Mouse (Mus musculus) erythroid progenitor cell, adult 5-6 weeks (primary cell): ENCODE results near the gene Pde7b. TPM values are rescaled to one million over a fixed set of nuclear protein-coding genes. Genes with fewer than 3 reads are reported as not detected.

Experiments
- ATAC-seq: replicated peaks from 2 replicates; pipeline ENCODE4 v1.8.0; 2016; ENCODE audit warnings: moderate number of reproducible peaks, mild to moderate bottlenecking, moderate TSS enrichment, inconsistent platforms; ENCODE audit not compliant: poor library complexity, low FRiP score, severe bottlenecking
- total RNA-seq, 2 experiments: library from RNA; stranded (forward) in 1 of 2; stranded (reverse) in 1 of 2; fragments of 150-400 nt in 1 of 2; fragments of 186-747, 209-891 nt in 1 of 2; gene quantifications; 2 replicates each; pipeline versions ENCODE4 v1.2.3 to v1.2.4; 2015 to 2017; ENCODE audit warnings: low replicate concordance in 2 of 2

Pde7b gene
- total RNA-seq, 2 experiments from 2014 or later, result not detected

DNA sequence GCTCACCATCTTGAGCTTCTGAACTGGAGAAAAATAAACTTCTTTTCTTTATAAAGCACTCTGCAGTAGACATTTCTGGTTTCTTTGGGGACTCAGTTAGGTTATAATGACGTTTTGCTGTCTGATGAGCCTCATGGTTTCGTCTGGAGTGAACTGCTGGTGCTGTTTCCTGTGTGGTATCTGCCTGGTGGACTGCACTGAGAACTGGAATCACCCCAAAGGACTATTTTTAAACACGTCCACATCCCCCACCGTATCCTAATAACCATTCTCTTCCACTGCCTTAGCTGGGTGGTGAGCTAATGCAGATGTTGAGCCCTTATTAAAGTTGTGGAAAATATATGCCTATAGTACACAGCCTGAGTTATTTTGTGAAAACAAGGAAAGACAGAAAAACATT, 262.3 kb downstream of the Pde7b start:
- ATAC-seq, result no peak

DNA sequence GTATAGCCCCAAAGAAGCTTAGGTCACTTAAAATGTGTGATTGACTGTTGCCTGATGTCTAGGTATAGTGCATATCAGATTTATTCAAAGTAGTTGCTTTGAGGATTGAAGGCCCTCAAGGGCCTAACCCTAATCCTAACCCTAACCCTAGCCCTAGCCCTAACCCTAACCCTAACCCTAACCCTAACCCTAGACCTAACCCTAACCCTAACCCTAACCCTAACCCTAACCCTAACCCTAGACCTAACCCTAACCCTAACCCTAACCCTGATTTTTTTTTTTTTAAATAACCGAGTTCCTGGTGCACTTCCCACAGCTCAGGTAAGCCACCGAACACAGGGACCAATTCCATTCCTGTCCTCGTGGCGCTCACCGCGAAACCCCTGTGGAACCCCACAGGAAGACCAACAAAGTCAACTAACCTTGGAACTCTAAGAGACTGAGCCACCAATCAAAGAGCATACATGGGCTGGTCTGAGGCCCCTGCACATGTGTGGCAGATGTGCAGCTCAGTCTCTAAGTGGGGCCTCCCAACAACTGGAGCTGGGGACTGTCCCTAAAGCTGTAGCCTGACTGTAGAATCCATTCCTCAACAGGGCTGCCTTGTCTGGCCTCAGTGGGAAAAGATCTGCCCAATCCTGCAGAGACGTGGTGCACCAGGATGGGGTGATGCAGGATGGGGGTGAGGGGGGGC, 265.1 kb downstream of the Pde7b start:
- no peak for ATAC-seq

DNA sequence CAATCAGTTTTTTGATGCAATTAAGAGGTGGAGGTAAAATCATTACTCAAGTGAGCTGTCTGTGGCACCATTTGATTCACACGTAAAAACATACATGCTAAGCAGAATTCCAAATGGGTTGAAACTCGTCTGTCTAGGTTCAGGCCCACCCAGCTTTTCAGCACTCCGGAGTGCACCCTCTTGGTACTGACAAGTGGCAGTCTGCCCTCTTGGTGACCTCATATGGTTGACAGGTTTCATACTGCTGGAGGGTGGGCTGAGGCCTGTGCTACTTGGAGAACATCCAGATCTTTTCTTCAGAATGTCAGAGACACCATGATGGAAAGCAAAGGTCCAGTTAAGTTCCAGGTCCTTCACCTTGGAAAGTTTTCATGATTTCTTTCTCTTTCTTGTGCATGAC, 265.7 kb downstream of the Pde7b start:
- ATAC-seq, result no peak

DNA sequence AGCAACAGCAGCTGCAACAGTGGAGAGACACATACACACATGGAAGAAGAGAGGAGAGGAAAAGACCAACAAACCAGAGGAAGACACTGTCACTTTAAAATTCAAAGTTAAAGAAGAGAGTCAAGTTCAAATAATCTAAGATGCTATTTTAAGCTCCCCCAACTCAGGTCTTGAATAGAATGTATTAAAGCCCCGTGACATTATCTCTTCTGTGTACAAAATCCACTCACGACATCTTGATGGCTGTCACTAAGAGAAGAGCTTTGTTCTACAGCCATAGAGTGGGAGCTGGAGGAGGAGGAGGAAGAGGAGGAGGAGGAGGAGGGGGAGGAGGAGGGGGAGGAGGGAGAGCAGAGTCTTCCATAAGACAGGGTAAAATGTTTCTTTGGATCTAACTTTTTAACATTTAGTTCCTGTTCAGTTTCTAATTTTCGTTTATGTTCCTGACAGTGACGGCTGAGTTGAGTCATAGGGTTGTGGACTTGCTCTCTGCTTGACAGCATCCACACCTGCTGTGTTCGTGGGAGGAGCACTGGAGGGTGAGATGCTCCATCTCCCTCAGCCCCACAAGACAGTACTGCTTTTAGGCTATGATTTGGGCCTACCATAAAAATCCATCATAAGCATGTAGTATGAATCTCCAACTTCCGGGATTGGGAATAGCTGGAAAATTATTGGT, 270.4 kb downstream of the Pde7b start:
- ATAC-seq, result no peak

DNA sequence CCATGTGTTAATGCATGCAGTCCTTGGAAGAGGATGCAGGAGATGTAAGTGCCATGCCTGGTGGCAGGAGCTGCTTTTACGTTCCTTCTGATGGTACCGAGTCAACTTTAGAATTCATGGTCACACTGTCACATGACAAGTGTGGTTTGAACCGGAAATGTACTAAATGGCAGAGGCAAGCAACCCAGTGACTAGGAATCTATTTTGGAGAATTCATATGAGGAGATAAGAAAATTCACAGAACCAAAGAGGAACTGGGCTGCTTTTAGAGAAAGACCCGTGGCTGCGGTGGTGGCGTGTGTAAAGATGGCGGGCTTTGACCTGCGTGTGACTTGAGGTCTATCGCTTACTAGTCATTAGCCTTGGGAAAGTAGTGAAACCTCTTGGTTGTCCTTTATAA, 287.4 kb downstream of the Pde7b start:
- ATAC-seq, result no peak

DNA sequence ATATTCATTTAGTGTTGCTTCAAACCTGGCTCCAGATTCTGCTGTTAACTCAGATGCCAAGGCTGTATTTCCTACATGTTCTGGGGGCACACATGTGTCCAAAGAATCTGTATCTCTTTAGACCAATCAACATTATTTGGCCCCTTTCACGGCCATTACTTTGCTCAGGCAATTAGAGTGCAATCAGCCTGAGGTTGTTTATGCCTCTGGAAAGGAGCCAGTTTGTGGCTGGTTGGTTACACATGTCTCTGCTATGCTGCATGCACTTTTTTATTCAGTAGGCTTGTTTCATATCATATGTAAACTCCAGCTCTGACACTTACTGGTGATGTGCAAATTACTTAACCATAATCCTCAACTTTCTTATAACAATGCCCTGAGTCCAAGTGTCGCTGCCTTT, 287.9 kb downstream of the Pde7b start:
- no peak for ATAC-seq

DNA sequence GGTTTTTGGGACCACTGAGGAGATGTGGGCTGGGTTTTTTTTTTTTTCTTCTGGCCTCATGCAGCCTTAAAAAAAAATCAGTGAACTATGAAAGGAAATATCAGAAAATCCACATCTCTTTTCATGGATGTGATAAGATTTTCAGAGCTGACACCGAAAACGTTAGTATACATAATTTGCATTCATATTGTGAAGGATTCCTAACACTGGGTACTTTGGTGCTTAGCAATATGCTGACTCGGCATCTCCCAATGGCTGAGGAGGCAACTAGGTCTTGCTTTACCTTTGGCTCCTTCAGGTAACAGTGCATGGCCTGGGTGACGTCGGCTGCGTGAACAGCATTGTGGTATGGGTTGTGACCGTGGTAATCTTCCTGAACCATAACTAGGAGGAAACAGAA, 289.0 kb downstream of the Pde7b start:
- ATAC-seq, result no peak

DNA sequence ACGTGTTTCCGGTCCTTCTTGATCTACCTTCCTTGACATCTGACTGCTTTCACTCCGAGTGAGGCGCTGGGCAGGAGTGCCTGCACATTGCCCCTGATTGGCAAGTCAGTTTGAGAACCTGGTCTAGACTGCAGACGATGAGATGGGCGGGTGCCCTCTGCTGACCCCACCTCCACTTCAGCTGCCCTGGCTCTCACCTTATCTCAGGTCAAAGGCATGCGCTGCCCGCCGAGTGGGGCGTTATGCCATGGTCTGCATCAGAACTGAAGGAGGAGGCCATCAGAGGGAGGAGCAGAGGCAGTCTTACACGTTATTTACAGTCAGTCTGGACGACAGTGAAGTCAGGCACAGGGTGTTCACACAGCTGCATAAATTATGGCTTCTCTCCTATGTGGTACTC, 293.5 kb downstream of the Pde7b start:
- ATAC-seq, result no peak

DNA sequence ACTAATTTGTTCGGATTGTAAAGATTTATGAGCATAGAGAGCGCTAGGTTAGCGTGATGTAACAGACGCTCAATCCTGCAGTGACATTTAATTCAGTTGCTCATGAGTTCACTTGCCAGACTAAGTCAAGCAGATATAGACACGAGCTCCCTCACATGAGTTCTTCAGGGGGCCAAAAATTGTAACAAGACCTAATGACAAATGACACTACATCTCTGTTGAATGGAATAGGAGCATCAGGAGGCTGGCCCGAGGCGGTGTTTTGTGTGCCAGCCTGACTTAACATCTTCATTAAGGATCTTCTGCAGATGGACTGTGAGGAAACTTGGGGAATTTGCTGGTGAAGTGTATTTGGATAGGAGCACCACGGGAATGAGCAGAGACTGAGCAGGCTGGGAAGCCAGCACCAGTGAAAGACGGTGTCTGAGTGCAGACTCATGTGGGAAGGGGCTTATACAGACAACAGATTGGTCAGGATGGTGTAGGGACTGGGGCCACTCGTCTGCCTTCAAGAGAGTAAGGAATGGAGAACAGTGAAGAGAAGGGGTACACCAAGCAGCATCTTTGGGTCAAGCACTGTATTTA, 303.5 kb downstream of the Pde7b start:
- no peak for ATAC-seq

DNA sequence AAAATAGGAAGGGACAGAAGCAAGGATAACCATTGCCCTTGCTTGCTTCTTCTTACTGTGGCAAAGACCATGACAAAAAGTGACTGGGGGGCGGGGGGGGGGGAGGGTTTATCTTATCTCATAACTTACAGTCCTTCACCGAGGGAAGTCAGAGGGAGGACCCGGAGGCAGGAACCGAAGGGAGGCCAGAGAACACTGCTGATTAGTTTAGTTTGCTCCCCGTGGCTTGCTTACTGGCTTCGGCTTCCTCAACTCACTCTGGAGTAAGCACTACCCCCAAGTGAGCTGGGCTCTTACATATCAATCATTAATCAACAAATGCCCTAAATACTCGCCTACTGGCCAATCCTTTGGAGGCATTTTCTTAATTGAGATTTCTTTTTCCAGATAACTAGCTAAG, 304.6 kb downstream of the Pde7b start:
- ATAC-seq, result no peak

DNA sequence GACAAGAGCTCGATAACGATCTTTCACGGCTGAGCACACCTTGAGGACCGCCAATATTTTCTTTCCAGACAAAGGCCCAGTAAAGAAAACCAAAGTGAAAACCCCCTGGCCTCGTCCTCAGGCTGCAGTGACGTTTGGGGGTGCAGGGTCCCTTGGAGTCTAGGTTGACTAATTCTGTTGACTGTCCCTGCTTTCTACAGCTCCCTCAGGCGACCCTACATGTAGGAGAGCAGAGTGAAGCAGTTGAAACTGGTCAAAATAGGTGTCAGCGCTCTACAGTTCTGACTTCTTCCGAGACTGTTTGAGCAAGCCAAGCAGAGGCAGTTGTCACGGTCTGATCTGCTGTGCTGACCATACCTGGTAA, 306.0 kb downstream of the Pde7b start:
- ATAC-seq, result no peak

DNA sequence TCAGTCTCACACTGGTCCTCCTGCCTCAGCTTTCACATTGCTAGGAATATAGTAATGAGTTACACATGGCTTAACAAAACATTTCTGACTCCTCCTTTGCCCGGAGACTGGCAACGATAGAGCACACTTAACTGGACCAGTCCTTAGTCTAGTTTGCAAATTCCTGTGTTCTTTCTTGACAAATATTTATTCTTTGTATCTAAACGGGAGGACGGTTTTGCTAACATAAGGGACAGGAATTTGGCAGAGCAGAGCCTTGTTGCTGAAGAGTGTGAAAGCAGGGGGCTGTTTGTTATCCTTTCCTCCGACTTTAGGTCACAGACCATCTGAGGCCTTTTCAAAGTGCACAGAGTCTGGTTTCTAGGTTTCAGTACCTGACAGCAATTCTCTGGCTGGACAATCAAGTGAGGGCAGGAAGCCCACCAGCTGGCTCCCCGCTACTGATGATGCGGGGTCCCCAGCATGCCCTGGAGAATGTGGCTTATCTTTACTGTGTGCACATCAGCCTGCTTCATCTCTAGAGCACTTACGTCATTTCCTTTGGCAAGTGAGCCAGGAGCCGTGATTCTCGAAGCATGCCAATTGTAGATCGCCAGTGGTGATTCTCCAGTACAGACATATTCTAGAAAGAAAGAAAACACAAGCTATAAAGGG, 306.5 kb downstream of the Pde7b start:
- ATAC-seq, result no peak

DNA sequence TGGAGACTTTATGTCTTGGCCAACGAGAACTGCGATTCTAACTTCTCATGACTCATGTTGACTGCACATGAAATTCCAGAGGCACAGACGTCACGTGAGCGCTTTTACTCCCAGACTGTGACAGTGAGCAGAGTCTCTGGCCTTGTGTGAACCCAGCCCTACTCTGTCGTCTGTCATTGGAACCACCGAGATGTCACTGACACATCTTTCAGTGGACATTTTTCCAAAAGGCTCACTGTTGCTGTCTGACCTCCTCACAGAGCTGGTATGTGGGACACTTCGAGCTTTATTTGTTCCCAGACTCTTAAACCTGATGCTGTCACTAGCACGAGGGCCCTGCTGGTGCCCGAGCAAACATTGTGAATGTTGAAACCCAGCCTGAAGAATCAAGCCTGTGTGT, 315.7 kb downstream of the Pde7b start:
- ATAC-seq, result no peak

DNA sequence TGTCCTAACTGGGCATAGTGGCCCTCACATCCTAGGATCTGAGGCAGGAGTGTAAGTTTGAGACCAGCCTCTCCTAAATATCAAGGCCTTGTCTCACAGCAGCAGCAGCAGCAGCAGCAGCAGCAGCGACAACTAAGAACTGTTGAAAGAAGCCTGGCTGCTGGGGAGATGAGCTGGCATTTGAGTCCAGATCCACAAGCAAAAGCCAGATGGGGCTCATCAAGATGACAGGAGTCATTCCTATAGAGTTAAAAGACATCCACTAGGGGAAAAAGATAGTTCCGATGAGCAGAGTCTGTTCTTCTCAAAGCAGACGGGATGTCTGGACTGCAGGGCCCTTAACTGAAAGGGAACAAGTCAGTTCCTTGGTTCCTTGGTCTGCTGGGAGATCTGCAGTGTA, 316.5 kb downstream of the Pde7b start:
- ATAC-seq, result no peak

DNA sequence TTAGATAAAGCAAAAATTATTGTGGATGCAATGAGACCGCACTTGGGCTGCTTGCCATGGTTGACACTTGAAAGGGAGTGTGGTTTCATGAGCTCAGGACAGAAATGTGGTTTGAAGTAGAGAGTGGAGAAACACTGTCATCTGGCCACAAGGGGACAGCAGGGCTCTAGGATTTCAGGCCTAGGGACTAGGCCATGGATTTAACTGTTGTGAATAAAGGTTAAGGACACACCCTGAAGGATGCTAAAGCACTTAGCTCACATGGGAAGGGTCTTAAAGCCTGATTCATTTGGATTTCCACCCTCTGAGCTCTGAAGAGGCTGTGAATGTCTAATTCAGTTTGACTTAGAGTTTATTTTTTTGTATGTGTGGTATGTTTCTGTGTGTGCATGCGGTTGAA, 319.4 kb downstream of the Pde7b start:
- ATAC-seq, result no peak

DNA sequence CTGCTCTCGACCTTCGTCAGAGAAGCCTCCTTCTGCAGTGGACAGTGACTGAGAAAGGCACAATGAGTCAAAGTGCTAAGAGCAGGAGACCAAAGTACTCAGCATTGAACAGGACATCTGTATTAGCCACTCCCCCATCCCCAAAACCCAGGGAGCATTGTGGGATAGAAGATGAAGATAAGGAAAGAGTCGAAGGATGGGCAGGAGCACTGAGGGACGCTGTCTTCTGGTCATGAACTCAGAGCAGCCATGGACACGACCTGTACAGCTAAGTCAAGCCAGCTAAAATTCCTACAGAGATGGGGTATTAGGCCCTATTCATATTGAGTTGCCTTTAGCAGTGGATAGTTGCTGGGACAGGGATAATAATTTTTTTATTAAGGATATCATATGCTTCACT, 321.9 kb downstream of the Pde7b start:
- no peak for ATAC-seq

DNA sequence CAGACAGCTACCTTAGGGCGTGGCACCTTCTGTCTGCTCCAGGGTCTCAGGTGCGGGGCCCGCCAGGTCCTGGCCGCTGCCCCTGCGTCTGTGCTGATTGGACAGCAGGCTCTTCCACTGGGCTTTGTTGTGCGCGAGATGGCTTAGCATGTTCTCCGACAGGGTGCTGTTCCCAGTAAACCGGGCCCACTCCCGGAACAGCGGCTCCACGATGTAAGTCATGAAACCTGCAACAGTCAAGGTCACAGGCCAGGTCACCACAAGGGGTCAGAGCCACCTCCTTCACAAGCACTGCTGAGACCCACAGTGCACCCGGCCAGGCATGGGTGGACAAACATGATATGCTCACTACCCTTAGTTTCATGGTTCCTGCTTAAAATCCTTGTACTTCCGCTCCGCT, 324.5 kb downstream of the Pde7b start:
- no peak for ATAC-seq

DNA sequence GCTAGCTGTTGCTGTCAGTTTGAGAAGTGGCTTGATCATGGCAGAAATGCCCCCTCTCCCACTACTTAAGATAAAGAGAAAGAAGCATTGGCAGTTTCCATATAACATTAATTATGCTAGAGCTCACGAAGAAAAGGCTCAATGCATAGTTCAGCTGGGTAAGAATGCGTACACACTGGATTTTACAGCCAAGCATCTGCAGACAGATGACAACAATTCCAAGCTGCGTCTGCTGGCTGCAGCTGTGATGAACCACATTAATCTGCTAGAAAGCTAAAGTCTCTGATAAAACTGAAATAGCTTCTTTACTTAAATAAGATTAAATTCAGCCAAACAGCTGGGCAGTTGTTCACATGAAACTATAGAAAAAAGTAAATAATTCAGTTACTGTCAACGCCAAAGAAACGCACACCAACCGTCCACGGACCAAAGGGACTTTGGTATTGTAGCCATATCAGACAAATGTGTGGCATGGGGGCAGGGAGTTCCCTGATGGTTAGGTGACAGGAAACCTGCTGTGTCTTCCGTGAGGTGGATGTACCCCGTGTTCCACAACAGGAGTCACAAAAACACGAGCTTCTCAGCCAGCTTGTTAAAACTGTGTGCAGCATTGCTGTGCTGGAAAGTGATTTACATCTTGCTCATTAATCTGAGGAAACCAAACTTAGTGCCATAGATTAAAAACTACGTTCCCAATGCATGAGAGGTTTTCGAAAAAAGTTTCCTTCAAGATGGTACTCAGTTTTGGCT, 326.1 kb downstream of the Pde7b start:
- no peak for ATAC-seq

DNA sequence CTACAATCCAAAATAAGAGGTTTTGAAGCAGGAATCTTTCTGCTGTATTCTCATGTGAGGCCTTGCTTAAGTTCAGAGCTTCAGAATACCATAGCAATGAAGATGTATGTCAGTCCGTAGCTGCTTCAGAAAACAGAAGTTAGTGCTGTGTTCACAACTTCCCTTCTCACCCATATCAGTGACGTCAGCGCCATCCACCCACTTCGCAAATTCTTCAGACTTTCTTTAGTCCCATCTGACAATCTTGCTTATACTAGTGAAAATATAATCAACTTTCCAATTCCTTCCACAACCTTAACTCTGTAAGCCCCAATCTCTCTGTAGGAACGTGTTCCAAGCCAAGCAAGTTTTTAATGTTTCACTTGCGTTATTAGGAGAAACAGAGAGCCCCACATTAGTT, 326.7 kb downstream of the Pde7b start:
- ATAC-seq, result no peak

DNA sequence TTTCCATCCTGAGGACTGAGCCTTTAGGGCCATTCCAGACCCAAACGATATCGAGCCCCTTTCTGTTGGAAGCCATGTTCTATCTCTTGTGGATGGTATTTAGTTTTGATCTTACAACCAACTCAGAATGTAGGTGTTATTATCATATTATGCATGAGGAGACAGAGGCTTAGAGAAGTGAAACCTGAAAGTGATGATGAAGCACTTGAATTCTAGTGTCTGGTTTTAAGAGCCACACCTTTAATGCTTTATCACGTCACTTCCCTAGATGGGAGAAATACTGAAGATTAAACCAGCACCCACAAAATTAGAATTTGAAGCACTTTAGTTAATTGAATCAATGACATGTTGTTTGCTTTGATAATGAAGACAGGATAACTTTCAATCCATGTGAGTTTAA, 329.1 kb downstream of the Pde7b start:
- ATAC-seq, result no peak
